Mouse (Mus musculus): ENCODE measurements around the gene Mdm2.

DNA sequence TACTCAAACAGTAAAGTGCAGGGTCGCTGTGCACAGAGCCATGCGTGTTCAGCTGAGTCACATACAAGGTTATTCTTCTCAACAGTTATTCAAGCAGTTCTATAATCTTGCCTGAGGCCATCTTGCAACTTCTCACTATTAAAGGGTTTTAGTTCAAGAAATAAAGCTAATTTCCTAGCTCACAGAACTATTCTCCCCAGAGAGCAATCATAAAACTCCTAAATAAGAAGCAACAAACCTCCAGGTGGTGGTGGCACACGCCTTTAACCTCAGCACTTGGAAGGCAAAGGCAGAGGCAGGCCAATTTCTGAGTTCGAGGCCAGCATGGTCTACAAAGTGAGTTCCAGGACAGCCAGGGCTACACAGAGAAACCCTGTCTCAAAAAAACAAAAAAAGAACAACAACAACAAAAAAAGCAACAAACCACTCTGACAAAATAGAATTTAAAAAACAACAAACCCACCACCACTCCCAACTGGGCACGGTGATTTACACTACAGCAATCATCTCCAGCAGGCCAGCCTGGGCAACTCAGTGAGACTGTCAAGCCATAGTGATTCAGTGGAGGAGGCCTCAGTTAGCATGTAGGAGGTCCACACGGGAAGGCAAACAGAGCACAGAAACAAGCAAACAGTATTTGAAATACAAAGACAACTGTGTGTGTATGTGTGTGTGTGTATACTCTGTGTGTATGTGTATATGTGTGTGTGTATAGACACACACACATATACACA, 13.6 kb downstream of the Mdm2 start:
- TF ChIP-seq POLR2A (IDR thresholded peaks at IDR 0.05; ENCODE audit: borderline replicate concordance, extremely low read depth, insufficient read depth, insufficient read length, poor library complexity, severe bottlenecking) (no peak), CTCF (IDR thresholded peaks at IDR 0.05; ENCODE audit: borderline replicate concordance, extremely low read depth, insufficient read depth, insufficient read length) (no peak)
